Mouse (Mus musculus): ENCODE results near the gene Mettl24.

GRCm38 (mm10) chr10:40675921-40676320 lies 7.2 kb upstream of the Mettl24 start:
- TF ChIP-seq EP300 (IDR thresholded peaks at IDR 0.05) (no peak), CTCF (IDR thresholded peaks at IDR 0.05) (no peak)
